Mouse (Mus musculus) hindbrain, embryonic 13.5 days (tissue): ENCODE measurements at regions not wholly inside any gene's neighbourhood (a gene's known extent, or its start where the extent isn't known, plus 50 kb on each side); places are given as distances from the start of the nearest gene placed in this dataset.

Experiments used
- ATAC-seq: fragments of 200-750 bp; cut with Nextera tagmentation; 2 replicates; pipeline ENCODE4 v1.8.0; 2017; ENCODE audit warnings: moderate TSS enrichment; ENCODE audit not compliant: low FRiP score
- H3K27ac ChIP-seq: fragments of 300-500 bp; sonication (generic); 2 replicates; pipeline ENCODE4 v1.5.1; 2015; ENCODE audit warnings: inconsistent platforms, mild to moderate bottlenecking, moderate library complexity
- H3K27me3 ChIP-seq: fragments of 300-500 bp; sonication (generic); 2 replicates; pipeline ENCODE4 v1.6.1; 2015; ENCODE audit warnings: mild to moderate bottlenecking, inconsistent platforms
- H3K36me3 ChIP-seq: fragments of 300-500 bp; sonication (generic); 2 replicates; pipeline ENCODE4 v1.6.1; 2015; ENCODE audit warnings: mild to moderate bottlenecking, inconsistent platforms
- H3K4me1 ChIP-seq: fragments of 300-500 bp; sonication (generic); replicated peaks from 2 replicates; pipeline ENCODE4 v1.6.1; 2015; ENCODE audit warnings: inconsistent platforms
- H3K4me2 ChIP-seq: fragments of 300-500 bp; sonication (generic); 2 replicates; pipeline ENCODE4 v1.6.1; 2015; ENCODE audit warnings: inconsistent platforms, mild to moderate bottlenecking, moderate library complexity
- H3K4me3 ChIP-seq: fragments of 300-500 bp; sonication (generic); 2 replicates; pipeline ENCODE4 v1.5.1; 2015; ENCODE audit warnings: mild to moderate bottlenecking, inconsistent platforms
- H3K9ac ChIP-seq: fragments of 300-500 bp; sonication (generic); 2 replicates; pipeline ENCODE4 v1.6.1; 2015; ENCODE audit warnings: mild to moderate bottlenecking, inconsistent platforms
- H3K9me3 ChIP-seq: fragments of 300-500 bp; sonication (generic); 2 replicates; pipeline ENCODE4 v1.6.1; 2016; ENCODE audit warnings: inconsistent platforms
- WGBS: fragments of 180-500 bp; shearing (Covaris S2); methylation state at CpG from one replicate; pipeline ENCODE4 v1.1.7; 2015; 5-methylcytosine and 5-hydroxymethylcytosine counted together

DNA sequence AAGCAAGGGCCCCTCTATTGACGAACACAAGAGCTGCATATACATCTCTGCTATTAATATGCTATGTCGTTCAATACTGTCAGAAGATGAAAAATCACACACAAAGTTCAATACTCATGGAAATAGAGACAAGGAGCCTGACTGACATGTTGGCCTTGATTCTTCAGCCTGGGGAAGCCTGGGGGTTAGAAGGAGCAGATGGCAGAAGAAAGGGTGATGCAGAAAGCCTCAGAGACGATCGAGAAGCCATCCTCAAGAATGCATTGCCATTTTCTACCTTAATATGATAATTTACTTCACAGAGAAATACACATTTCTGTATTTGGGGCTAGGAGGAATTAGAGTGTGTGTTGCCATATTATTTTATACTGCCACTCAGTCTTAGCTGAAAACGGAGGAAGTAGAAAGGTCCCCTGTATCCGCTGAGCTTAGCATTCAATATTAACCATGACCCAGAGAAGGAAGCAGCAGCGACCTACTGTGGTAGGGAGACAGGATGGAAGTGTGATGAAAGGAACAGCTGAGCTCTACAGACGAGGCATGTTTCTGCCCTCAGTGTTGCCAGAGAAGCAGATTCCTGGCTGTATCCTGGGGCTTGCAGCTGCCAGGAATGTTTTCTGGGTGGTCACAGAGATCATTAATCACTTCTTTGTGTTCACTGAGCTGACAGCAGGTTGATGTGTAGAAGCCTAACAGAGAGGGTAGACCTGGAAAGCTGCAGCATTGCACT is 105.2 kb downstream of the Lrig3 start:
- H3K9me3 ChIP-seq, result no peaks in the 10 kb centered on the region
- H3K4me3 ChIP-seq, result no peak overlapping the region
- H3K4me1 ChIP-seq, result peaks cover 11% of the 10 kb centered on the region; the same call in 1 of the 2 replicates
- H3K9ac ChIP-seq, result no peak overlapping the region
- WGBS, result 37% methylated on average over 8 of the region's 8 CpGs
- no peaks in the 10 kb centered on the region for H3K27me3 ChIP-seq
- peak; percentile 92 for ATAC-seq
- H3K27ac ChIP-seq, result peak overlapping the region; percentile 67
- no peaks in the 10 kb centered on the region for H3K36me3 ChIP-seq
- 0 out of 2 replicates have a peak overlapping the region, but pooled peaks have one; percentile 3 for H3K4me2 ChIP-seq

DNA sequence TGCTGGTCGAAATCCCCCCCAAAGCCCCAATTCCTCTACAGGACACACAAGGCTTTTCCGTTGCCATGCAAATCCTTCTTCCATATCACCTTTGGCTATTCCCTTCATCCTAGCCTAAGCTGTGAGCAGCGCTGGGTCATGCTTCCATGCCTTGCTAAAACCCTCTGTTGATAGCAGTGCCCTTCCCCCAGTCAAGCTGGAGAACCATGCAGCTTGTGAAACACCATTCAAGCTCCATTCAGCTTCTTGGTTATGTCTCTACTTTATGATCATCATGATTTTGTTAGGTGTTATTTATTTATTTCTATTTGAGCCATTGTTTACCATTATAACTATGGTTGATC is 105.7 kb downstream of the Lrig3 start:
- ATAC-seq, result peak; percentile 86
- H3K27ac ChIP-seq, result peak overlapping the region; percentile 67

DNA sequence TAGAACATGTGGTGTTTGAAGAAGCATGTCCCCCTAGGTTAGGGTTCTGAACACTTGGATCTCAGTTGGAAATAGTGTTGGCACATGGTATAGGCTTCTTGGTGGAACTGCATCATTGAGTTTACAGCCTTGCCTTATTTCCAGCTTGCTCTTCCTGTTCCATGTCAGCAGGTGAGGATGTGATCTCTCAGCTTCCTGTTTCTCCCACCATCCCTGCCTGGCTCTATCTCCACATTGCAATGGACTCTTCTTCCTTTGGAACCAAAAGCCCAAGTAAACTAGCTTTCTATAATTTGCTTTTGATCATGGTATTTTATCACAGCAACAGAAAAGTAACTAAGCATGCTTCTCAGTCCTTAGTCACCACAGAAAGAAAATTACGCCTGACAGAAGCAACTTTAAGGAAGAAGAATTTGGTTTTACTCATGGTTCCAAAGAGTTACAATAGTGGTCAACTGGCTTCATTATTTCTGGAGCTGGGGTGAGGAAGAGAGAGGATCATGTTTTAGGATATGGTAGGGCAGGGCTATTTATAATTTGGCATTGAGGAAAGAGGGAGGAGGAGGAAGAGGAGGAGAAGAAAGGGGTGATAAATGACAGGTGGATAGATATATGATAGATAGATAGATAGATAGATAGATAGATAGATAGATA is 111.5 kb downstream of the Lrig3 start:
- Histone ChIP-seq H3K27ac (no peak overlapping the region), H3K36me3 (no peaks in the 10 kb centered on the region), H3K4me1 (no peaks in the 10 kb centered on the region), H3K9me3 (no peaks in the 10 kb centered on the region), H3K4me2 (no peak overlapping the region), H3K27me3 (no peaks in the 10 kb centered on the region), H3K9ac (no peak overlapping the region), H3K4me3 (no peak overlapping the region)
- ATAC-seq, result no peak
- 95% methylated on average over 1 of the region's 1 CpGs for WGBS

More for the DNA sequence above, 105.7 kb downstream of the Lrig3 start:
- Histone ChIP-seq H3K27me3 (no peaks in the 10 kb centered on the region), H3K9ac (no peak overlapping the region), H3K4me3 (no peak overlapping the region), H3K4me2 (no peak overlapping the region), H3K4me1 (peaks cover 11% of the 10 kb centered on the region; the same call in 1 of the 2 replicates), H3K9me3 (no peaks in the 10 kb centered on the region), H3K36me3 (no peaks in the 10 kb centered on the region)
- 43% methylated on average over 3 of the region's 3 CpGs for WGBS

DNA sequence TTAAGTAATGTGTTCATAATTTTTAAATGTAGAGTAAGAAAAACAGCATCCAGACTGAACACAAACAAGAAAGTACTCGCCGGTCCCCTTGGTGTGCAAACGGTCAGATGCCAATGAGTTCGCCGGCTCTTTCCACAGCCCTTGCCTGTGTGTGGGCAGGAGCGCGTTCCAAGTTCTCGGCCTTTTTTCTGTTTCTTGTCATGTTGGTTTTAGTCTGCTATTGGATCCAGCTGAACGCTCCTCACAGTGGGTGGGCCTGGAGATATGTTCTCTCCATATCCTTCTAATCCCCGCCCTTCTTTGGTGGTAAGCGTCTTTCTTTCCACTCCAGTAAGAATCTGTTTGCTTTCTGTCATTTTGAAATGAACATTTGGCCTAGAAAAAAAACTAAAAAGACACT is 116.6 kb downstream of the Lrig3 start:
- H3K27me3 ChIP-seq, result no peaks in the 10 kb centered on the region
- no peaks in the 10 kb centered on the region for H3K36me3 ChIP-seq
- H3K4me2 ChIP-seq, result no peak overlapping the region
- H3K9ac ChIP-seq, result no peak overlapping the region
- no peaks in the 10 kb centered on the region for H3K4me1 ChIP-seq
- 69% methylated on average over 11 of the region's 11 CpGs for WGBS
- no peak overlapping the region for H3K27ac ChIP-seq
- no peak for ATAC-seq
- H3K9me3 ChIP-seq, result no peaks in the 10 kb centered on the region
- no peak overlapping the region for H3K4me3 ChIP-seq

DNA sequence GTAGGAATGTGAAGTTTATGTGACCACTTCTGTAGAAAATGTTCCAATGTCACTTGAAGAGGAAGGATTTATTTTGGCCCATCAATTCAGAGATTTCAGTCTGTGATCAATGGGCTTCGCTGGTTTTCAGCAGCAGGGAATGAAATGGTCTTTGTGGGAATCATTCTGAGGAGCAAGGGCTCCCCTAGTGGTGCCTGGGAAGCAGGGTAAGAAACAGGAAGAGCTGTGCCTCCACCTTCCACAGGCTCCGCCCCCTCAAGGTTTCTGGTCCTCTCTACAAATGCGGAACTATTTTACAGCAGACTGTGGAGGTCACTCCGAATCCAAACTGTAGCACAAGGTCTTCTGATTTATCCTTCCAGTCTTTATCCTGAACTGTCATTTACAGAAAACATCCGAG is 120.7 kb downstream of the Lrig3 start:
- Histone ChIP-seq H3K9ac (no peak overlapping the region), H3K27me3 (no peaks in the 10 kb centered on the region)
- 83% methylated on average over 5 of the region's 5 CpGs for WGBS

DNA sequence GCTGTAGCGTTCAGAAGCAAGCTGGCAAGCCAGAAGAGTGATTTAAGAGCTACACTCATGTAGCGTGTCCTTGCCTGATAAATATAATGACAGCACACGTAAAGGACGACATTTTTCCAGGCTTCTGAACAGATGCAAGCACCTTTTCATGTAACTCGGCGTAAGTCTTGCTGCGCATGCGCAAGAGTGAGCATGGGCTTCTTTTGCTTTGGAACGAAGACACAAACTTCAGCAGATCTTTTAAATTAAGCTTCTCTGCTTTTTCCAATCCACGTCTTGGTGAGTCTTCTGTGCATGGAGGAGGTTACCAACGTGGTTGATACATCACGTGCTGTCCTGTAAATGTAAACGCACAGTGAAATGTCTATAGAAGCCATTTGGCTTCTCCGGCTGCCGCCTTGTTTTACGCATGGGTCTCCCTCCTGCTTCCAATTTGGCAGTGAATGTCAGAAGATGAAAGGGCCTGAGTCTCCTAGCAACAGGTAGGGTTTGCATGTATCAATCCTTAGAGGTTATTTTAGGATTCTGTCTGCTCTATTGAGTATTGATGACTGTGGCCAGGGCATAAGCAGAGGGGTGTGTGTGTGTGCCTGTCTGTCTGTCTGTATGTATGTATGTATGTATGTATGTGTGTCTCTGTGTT is 128.4 kb downstream of the Lrig3 start:
- H3K27ac ChIP-seq, result no peak overlapping the region
- H3K4me1 ChIP-seq, result peaks cover 9% of the 10 kb centered on the region; the same call in 1 of the 2 replicates
- H3K36me3 ChIP-seq, result no peaks in the 10 kb centered on the region
- H3K9me3 ChIP-seq, result no peaks in the 10 kb centered on the region
- no peak overlapping the region for H3K9ac ChIP-seq
- no peaks in the 10 kb centered on the region for H3K27me3 ChIP-seq
- ATAC-seq, result no peak
- 79% methylated on average over 16 of the region's 16 CpGs for WGBS
- H3K4me3 ChIP-seq, result no peak overlapping the region
- H3K4me2 ChIP-seq, result no peak overlapping the region

More for the DNA sequence above, 120.7 kb downstream of the Lrig3 start:
- no peak overlapping the region for H3K27ac ChIP-seq
- H3K4me3 ChIP-seq, result no peak overlapping the region
- no peak for ATAC-seq
- no peak overlapping the region for H3K4me2 ChIP-seq
- H3K4me1 ChIP-seq, result no peaks in the 10 kb centered on the region
- H3K9me3 ChIP-seq, result no peaks in the 10 kb centered on the region
- no peaks in the 10 kb centered on the region for H3K36me3 ChIP-seq

DNA sequence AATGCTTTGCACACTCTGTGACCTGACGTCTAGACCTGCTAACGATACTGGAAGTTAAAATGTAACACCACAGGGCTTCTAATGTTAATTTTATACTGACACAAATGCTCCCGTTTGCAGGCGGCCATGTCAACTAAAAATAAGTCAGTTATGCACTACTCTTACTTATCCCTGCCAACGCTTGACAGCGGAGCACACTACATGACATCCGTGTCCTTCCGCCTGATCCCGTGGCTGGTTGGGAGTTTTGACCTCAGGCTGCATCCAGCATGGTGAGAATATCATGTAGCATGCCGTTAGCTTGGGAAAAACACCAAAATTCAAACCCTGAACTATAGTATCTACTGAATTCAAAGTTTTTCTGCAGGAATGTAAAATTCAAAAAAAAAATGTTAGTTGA is 131.9 kb downstream of the Lrig3 start:
- Histone ChIP-seq H3K4me3 (no peak overlapping the region), H3K4me1 (peaks cover 9% of the 10 kb centered on the region; the same call in 1 of the 2 replicates), H3K36me3 (no peaks in the 10 kb centered on the region), H3K27me3 (no peaks in the 10 kb centered on the region), H3K4me2 (no peak overlapping the region), H3K9me3 (no peaks in the 10 kb centered on the region), H3K27ac (no peak overlapping the region), H3K9ac (no peak overlapping the region)
- WGBS, result 89% methylated on average over 10 of the region's 10 CpGs
- ATAC-seq, result no peak

DNA sequence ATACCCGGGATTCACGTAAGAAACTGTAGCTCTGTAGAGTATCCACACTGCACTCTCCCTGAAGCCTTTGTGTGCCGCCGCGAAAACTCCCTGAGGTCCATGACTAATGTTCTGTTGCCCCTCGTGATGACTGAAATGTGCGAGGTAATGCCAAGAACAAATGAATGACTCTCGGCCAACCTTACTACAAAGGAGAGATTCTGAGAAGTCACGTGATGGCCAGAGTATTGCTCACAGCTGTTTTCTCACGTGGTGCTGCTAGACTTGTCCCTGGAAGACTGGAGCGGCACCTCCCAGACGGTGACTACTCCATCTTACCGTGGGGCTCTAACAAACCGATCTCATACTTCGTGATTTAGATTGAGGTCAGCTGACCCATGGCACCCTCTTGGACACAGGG is 136.9 kb downstream of the Lrig3 start:
- WGBS, result 79% methylated on average over 15 of the region's 15 CpGs
- H3K4me3 ChIP-seq, result no peak overlapping the region
- H3K27me3 ChIP-seq, result no peaks in the 10 kb centered on the region
- no peak for ATAC-seq
- no peaks in the 10 kb centered on the region for H3K36me3 ChIP-seq
- H3K9me3 ChIP-seq, result no peaks in the 10 kb centered on the region
- H3K9ac ChIP-seq, result no peak overlapping the region
- no peak overlapping the region for H3K4me2 ChIP-seq
- no peak overlapping the region for H3K27ac ChIP-seq
- no peaks in the 10 kb centered on the region for H3K4me1 ChIP-seq

DNA sequence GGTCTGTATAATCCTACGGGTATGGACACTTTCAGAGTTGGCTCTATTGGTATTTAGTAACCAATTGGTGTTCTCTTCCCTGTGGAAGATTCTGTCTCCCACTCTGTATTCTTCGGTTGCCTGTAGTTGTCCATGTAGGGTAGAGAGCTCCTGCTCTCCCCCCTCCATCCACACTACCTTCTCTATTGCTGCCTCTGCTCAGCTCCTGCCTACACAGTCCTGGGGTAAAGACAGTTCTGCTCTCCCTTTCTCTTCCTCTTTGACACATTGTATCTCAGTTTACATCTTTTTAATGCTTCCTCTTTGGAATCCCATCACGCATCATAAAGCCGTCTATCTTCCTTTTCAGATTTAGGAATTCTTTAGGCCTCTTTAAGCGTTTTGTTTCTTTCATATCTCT is 147.1 kb downstream of the Lrig3 start:
- no peaks in the 10 kb centered on the region for H3K27me3 ChIP-seq
- H3K4me3 ChIP-seq, result no peak overlapping the region
- ATAC-seq, result no peak
- no peak overlapping the region for H3K9ac ChIP-seq
- no peak overlapping the region for H3K27ac ChIP-seq
- H3K36me3 ChIP-seq, result no peaks in the 10 kb centered on the region
- H3K4me2 ChIP-seq, result no peak overlapping the region
- no peaks in the 10 kb centered on the region for H3K4me1 ChIP-seq
- 94% methylated on average over 5 of the region's 5 CpGs for WGBS
- no peaks in the 10 kb centered on the region for H3K9me3 ChIP-seq

DNA sequence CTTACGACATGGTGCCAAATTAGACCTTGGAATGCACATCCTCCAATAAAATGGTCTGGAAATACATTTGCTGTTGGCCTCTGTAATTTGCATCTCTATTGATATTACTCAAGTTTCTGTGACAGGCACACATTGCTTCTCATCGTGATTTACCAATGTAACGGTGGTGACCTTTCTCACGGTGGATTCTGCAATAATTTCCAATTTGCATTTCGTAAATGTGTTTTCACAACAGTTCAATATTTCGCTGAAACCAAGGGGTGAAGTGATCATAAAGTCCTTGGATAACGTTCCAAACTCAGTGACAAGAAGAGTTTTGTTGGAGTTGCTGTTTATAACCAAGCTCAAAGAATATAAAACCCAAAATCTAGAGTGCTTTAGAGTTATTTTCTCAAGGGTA is 149.4 kb downstream of the Lrig3 start:
- 63% methylated on average over 7 of the region's 7 CpGs for WGBS
- H3K27ac ChIP-seq, result no peak overlapping the region
- no peak for ATAC-seq
- H3K9ac ChIP-seq, result no peak overlapping the region
- no peak overlapping the region for H3K4me3 ChIP-seq
- no peaks in the 10 kb centered on the region for H3K4me1 ChIP-seq
- no peaks in the 10 kb centered on the region for H3K9me3 ChIP-seq
- H3K27me3 ChIP-seq, result no peaks in the 10 kb centered on the region
- H3K4me2 ChIP-seq, result no peak overlapping the region
- no peaks in the 10 kb centered on the region for H3K36me3 ChIP-seq

DNA sequence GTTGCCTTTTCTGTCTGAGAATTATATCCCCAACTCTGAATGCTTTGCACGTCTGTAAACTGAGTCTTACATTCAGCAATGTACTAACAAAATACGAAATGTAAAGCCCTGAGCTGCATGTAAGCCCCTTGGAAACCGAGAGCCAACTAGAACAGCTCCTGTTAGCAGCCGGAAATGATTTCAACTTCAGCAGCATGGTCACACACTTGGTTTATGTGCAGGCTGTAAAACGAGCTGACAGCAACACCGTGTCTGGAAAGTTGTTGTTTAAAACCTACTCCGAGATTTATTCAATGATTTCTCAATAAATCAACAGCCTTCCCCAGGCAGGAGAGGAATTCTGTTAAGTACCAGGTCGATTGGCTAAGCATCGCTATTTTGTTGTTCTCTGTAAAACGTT is 155.7 kb downstream of the Lrig3 start:
- ATAC-seq, result no peak
- Histone ChIP-seq H3K4me2 (no peak overlapping the region), H3K4me3 (no peak overlapping the region), H3K4me1 (no peaks in the 10 kb centered on the region), H3K36me3 (no peaks in the 10 kb centered on the region), H3K27ac (no peak overlapping the region), H3K9ac (no peak overlapping the region), H3K9me3 (no peaks in the 10 kb centered on the region), H3K27me3 (no peaks in the 10 kb centered on the region)
- whole genome bisulfite sequencing, result 83% methylated on average over 10 of the region's 10 CpGs

DNA sequence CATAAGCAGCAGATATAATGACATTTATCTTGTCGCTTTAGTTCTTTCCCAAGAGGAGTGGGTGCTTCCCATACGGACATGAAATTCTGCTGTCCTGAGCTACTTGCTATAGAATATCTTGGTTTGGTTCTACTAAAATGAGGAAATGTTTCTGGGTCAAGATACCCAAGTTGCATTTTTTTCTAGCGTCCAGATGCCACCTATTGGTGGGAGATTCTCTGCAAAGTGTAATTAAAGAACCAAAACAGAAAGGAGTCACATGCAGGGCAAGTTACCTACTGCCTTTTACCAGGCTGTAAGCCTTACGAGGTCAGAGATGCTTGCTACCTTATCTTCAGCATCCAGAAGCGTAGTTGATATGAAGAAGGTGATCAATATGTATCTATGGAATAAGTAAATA is 156.5 kb downstream of the Lrig3 start:
- WGBS, result 85% methylated on average over 5 of the region's 5 CpGs
- H3K27me3 ChIP-seq, result no peaks in the 10 kb centered on the region
- ATAC-seq, result no peak
- no peaks in the 10 kb centered on the region for H3K9me3 ChIP-seq
- H3K4me2 ChIP-seq, result no peak overlapping the region
- H3K4me1 ChIP-seq, result no peaks in the 10 kb centered on the region
- H3K36me3 ChIP-seq, result no peaks in the 10 kb centered on the region
- H3K9ac ChIP-seq, result no peak overlapping the region
- no peak overlapping the region for H3K4me3 ChIP-seq
- H3K27ac ChIP-seq, result no peak overlapping the region
